Mouse (Mus musculus): ENCODE data around the gene Gtdc1.

GRCm38 (mm10) chr2:44571156-44571555, 356.3 kb downstream of the Gtdc1 start:
- TF ChIP-seq CTCF (IDR thresholded peaks at IDR 0.05; ENCODE audit: low read depth) (no peak), EP300 (IDR thresholded peaks at IDR 0.05; ENCODE audit: low read depth) (no peak)

Data from heart, postnatal 0 days (tissue).